Mouse (Mus musculus): ENCODE data around the gene B4galnt1. TPM values are rescaled to one million over a fixed set of nuclear protein-coding genes. Genes with fewer than 3 reads are reported as not detected.
"Not testable (repeated sequence)": the region's sequence is repeated elsewhere in the genome, so short reads cannot be mapped to it uniquely, and the experiment has no call there.

The B4galnt1 gene
- total and polyA plus RNA-seq, 3 experiments: 1.8 to 9.5 (median 2.0) TPM

- no peak overlapping the region for H3K4me3 ChIP-seq
- H3K79me2 ChIP-seq (replicated peaks; ENCODE audit: control insufficient read depth, insufficient read depth, low read length): no peaks in the 10 kb centered on the region
- intact Hi-C loops (cut with DNase I): no loop called here
- no peak overlapping the region for H3K27ac ChIP-seq
- WGBS: 74% methylated on average over 5 of the region's 5 CpGs
- no peaks in the 10 kb centered on the region for H3K4me1 ChIP-seq (ENCODE audit: control insufficient read depth, insufficient read depth, low read length)
- DNase-seq: no peak
- H3K9ac ChIP-seq (ENCODE audit: low read depth, low read length): no peak overlapping the region
- H3K27me3 ChIP-seq (ENCODE audit: control insufficient read depth, insufficient read depth, low read length): no peaks in the 10 kb centered on the region
- H3K36me3 ChIP-seq (ENCODE audit: control insufficient read depth, insufficient read depth, low read length): no peaks in the 10 kb centered on the region
- TF ChIP-seq POLR2A (IDR thresholded peaks at IDR 0.05; ENCODE audit: insufficient read depth, low read depth, low read length): no peak
- TF ChIP-seq EP300 (IDR thresholded peaks at IDR 0.05; ENCODE audit: insufficient read depth, low read depth, low read length): no peak
Observed at GRCm38 (mm10) chr10:127145303-127145702, 19.7 kb upstream of the B4galnt1 start.

- no peaks in the 10 kb centered on the region for H3K79me2 ChIP-seq (replicated peaks; ENCODE audit: control insufficient read depth, insufficient read depth, low read length)
- no peak for DNase-seq
- no peak overlapping the region for H3K27ac ChIP-seq
- no peaks in the 10 kb centered on the region for H3K27me3 ChIP-seq (ENCODE audit: control insufficient read depth, insufficient read depth, low read length)
- TF ChIP-seq CTCF (IDR thresholded peaks at IDR 0.05) (no peak), POLR2A (IDR thresholded peaks at IDR 0.05; ENCODE audit: insufficient read depth, low read depth, low read length) (no peak), EP300 (IDR thresholded peaks at IDR 0.05; ENCODE audit: insufficient read depth, low read depth, low read length) (no peak)
- no peaks in the 10 kb centered on the region for H3K36me3 ChIP-seq (ENCODE audit: control insufficient read depth, insufficient read depth, low read length)
- no peaks in the 10 kb centered on the region for H3K4me1 ChIP-seq (ENCODE audit: control insufficient read depth, insufficient read depth, low read length)
- intact Hi-C loops (cut with DNase I): no loop called here
- H3K9ac ChIP-seq (ENCODE audit: low read depth, low read length): no peak overlapping the region
- no peak overlapping the region for H3K4me3 ChIP-seq
- 56% methylated on average over 6 of the region's 6 CpGs for WGBS
Observed at GRCm38 (mm10) chr10:127147135-127147534, 17.9 kb upstream of the B4galnt1 start.

GRCm38 (mm10) chr10:127150471-127150872 lies 14.6 kb upstream of the B4galnt1 start:
- 66% methylated on average over 4 of the region's 4 CpGs for WGBS
- no peaks in the 10 kb centered on the region for H3K27me3 ChIP-seq (ENCODE audit: control insufficient read depth, insufficient read depth, low read length)
- no peak for DNase-seq
- no peak overlapping the region for H3K27ac ChIP-seq
- H3K4me1 ChIP-seq (ENCODE audit: control insufficient read depth, insufficient read depth, low read length): no peaks in the 10 kb centered on the region
- intact Hi-C loops (cut with DNase I): no loop called here
- no peaks in the 10 kb centered on the region for H3K36me3 ChIP-seq (ENCODE audit: control insufficient read depth, insufficient read depth, low read length)
- no peak overlapping the region for H3K9ac ChIP-seq (ENCODE audit: low read depth, low read length)
- H3K4me3 ChIP-seq: no peak overlapping the region
- H3K79me2 ChIP-seq (replicated peaks; ENCODE audit: control insufficient read depth, insufficient read depth, low read length): no peaks in the 10 kb centered on the region
- TF ChIP-seq POLR2A (IDR thresholded peaks at IDR 0.05; ENCODE audit: insufficient read depth, low read depth, low read length) (no peak), CTCF (IDR thresholded peaks at IDR 0.05) (no peak), EP300 (IDR thresholded peaks at IDR 0.05; ENCODE audit: insufficient read depth, low read depth, low read length) (no peak)

- DNase-seq; H3K9ac ChIP-seq (ENCODE audit: low read depth, low read length); H3K36me3 ChIP-seq (ENCODE audit: control insufficient read depth, insufficient read depth, low read length); H3K79me2 ChIP-seq (replicated peaks; ENCODE audit: control insufficient read depth, insufficient read depth, low read length); H3K27me3 ChIP-seq (ENCODE audit: control insufficient read depth, insufficient read depth, low read length); H3K4me1 ChIP-seq (ENCODE audit: control insufficient read depth, insufficient read depth, low read length); H3K4me3 ChIP-seq; H3K27ac ChIP-seq; intact Hi-C loops (cut with DNase I): not testable (repeated sequence)
- WGBS: 86% methylated on average over 3 of the region's 3 CpGs
Observed at GRCm38 (mm10) chr10:127151233-127151632, 13.8 kb upstream of the B4galnt1 start.

GRCm38 (mm10) chr10:127152556-127152955 lies 12.5 kb upstream of the B4galnt1 start:
- WGBS: 82% methylated on average over 10 of the region's 10 CpGs
- intact Hi-C loops (cut with DNase I); H3K36me3 ChIP-seq (ENCODE audit: control insufficient read depth, insufficient read depth, low read length); H3K4me1 ChIP-seq (ENCODE audit: control insufficient read depth, insufficient read depth, low read length); H3K27me3 ChIP-seq (ENCODE audit: control insufficient read depth, insufficient read depth, low read length); DNase-seq; H3K27ac ChIP-seq; H3K79me2 ChIP-seq (replicated peaks; ENCODE audit: control insufficient read depth, insufficient read depth, low read length); H3K9ac ChIP-seq (ENCODE audit: low read depth, low read length); H3K4me3 ChIP-seq: not testable (repeated sequence)

- no peaks in the 10 kb centered on the region for H3K79me2 ChIP-seq (replicated peaks; ENCODE audit: control insufficient read depth, insufficient read depth, low read length)
- 93% methylated on average over 7 of the region's 7 CpGs for WGBS
Observed at GRCm38 (mm10) chr10:127153323-127153722, 11.7 kb upstream of the B4galnt1 start.

GRCm38 (mm10) chr10:127154241-127154640 lies 10.8 kb upstream of the B4galnt1 start:
- no peaks in the 10 kb centered on the region for H3K4me1 ChIP-seq (ENCODE audit: control insufficient read depth, insufficient read depth, low read length)
- intact Hi-C loops (cut with DNase I): no loop called here
- H3K27me3 ChIP-seq (ENCODE audit: control insufficient read depth, insufficient read depth, low read length): no peaks in the 10 kb centered on the region
- H3K9ac ChIP-seq (ENCODE audit: low read depth, low read length): no peak overlapping the region
- H3K27ac ChIP-seq: no peak overlapping the region
- no peaks in the 10 kb centered on the region for H3K79me2 ChIP-seq (replicated peaks; ENCODE audit: control insufficient read depth, insufficient read depth, low read length)
- DNase-seq: no peak
- no peak overlapping the region for H3K4me3 ChIP-seq
- WGBS: 97% methylated on average over 2 of the region's 2 CpGs
- no peaks in the 10 kb centered on the region for H3K36me3 ChIP-seq (ENCODE audit: control insufficient read depth, insufficient read depth, low read length)
- TF ChIP-seq POLR2A (IDR thresholded peaks at IDR 0.05; ENCODE audit: insufficient read depth, low read depth, low read length) (no peak), EP300 (IDR thresholded peaks at IDR 0.05; ENCODE audit: insufficient read depth, low read depth, low read length) (no peak), CTCF (IDR thresholded peaks at IDR 0.05) (no peak)

More at GRCm38 (mm10) chr10:127153323-127153722, 11.7 kb upstream of the B4galnt1 start:
- intact Hi-C loops (cut with DNase I): no loop called here
- Histone ChIP-seq H3K4me3 (no peak overlapping the region), H3K4me1 (ENCODE audit: control insufficient read depth, insufficient read depth, low read length) (no peaks in the 10 kb centered on the region), H3K9ac (ENCODE audit: low read depth, low read length) (no peak overlapping the region), H3K36me3 (ENCODE audit: control insufficient read depth, insufficient read depth, low read length) (no peaks in the 10 kb centered on the region), H3K27me3 (ENCODE audit: control insufficient read depth, insufficient read depth, low read length) (no peaks in the 10 kb centered on the region), H3K27ac (no peak overlapping the region)
- no peak for DNase-seq
- TF ChIP-seq EP300 (IDR thresholded peaks at IDR 0.05; ENCODE audit: insufficient read depth, low read depth, low read length) (no peak), POLR2A (IDR thresholded peaks at IDR 0.05; ENCODE audit: insufficient read depth, low read depth, low read length) (no peak), CTCF (IDR thresholded peaks at IDR 0.05) (no peak)
